In genomic region chr9:42314388-42314787, GRCm38 (mm10) we compare ENCODE assay signal across 14 mouse cellular contexts. TPM values are rescaled to one million over a fixed set of nuclear protein-coding genes. Genes with fewer than 3 reads are reported as not detected.
DNase-seq lines count a peak whose midpoint lies in the region; ATAC-seq lines count a peak whose summit lies in the region.
"Had no signal": no experiment of that assay in that cellular context is flagged by ENCODE, and none has a peak within 500 bp of the region (broad histone marks: within the 10 kb centered on the region; RNA-seq: fewer than 3 reads in every experiment).

No protein-coding gene starts in this region.

- no peak for DNase-seq in frontal cortex, postnatal 36 days (ENCODE audit: low spot score in 2 of 2)
- peak; percentile 56 for DNase-seq in 416B (ENCODE audit: low read depth)
- peak; percentile 13 for DNase-seq in testis, postnatal 10 days (ENCODE audit: low spot score)
- no peak for DNase-seq in lung, postnatal 36 days
- DNase-seq: adrenal gland, adult 2 months; adrenal gland, postnatal 25 days; cerebellum, adult 2 months; gastrocnemius, postnatal 10 days; heart, adult 2 months; heart, postnatal 36 days had no signal

- peak; percentile 50; the same call in 1 of the 2 replicates for ATAC-seq in frontal cortex, adult (ENCODE audit: low TSS enrichment)
- peak; percentile 76 for ATAC-seq in granulocyte monocyte progenitor cell, adult 5-6 weeks (replicated peaks; ENCODE audit: poor library complexity, severe bottlenecking)
- no peak for ATAC-seq in inflammation-experienced regulatory T-cells, adult 6 months
- ATAC-seq: forebrain, embryonic 14.5 days had no signal

RNA-seq across cellular contexts. Expression of gene Sc5d, which starts 50.3 kb away (rescaled TPM):
- 12.3 and 14.4 TPM in 2 replicates for total RNA-seq in granulocyte monocyte progenitor cell, adult 5-6 weeks (2014; fragmentation: Nextera tagmentation)
- total RNA-seq in granulocyte monocyte progenitor cell, adult 5-6 weeks (2017): 20.1 and 29.9 TPM in 2 replicates
- 10 to 100 TPM; 74.1 to 93.1 (median 90.4) TPM for polyA plus RNA-seq in inflammation-experienced regulatory T-cells, adult 6 months (2017; shearing (Covaris generic))

Comparison
In these comparisons a context has a peak if more than half of its experiments do, and no peak if none do; other contexts are left out.
1. DNase-seq: peak in 416B (single experiment) and testis, postnatal 10 days (single experiment); none in frontal cortex, postnatal 36 days (0 of 2) and lung, postnatal 36 days (single experiment).